Mouse (Mus musculus) heart, postnatal 0 days (tissue): Measurements from ENCODE around the gene Ccdc102a. TPM values are rescaled to one million over a fixed set of nuclear protein-coding genes. Genes with fewer than 3 reads are reported as not detected.

Source experiments
- ATAC-seq: fragments of 200-750 bp; cut with Nextera tagmentation; 2 replicates; pipeline ENCODE4 v1.8.0; 2017; ENCODE audit warnings: low read depth, moderate number of reproducible peaks, moderate library complexity; ENCODE audit not compliant: insufficient read depth
- DNase-seq: peaks from one replicate; pipeline ENCODE4 v3.0.0-alpha.2; 2016; ENCODE audit warnings: low spot score
- H3K27ac ChIP-seq: fragments of 300-500 bp; sonication (generic); 2 replicates; pipeline ENCODE4 v1.5.1; 2014; ENCODE audit warnings: low read depth, mild to moderate bottlenecking
- H3K27me3 ChIP-seq: fragments of 300-500 bp; sonication (generic); 2 replicates; pipeline ENCODE4 v1.6.1; 2014; ENCODE audit warnings: low read length, mixed read lengths; ENCODE audit not compliant: control insufficient read depth, insufficient read depth
- H3K36me3 ChIP-seq: fragments of 300-500 bp; sonication (generic); replicated peaks from 2 replicates; pipeline ENCODE4 v1.6.1; 2014; ENCODE audit warnings: low read length, mixed read lengths; ENCODE audit not compliant: control insufficient read depth, insufficient read depth
- H3K4me1 ChIP-seq: fragments of 300-500 bp; sonication (generic); 2 replicates; pipeline ENCODE4 v1.6.1; 2014; ENCODE audit warnings: antibody characterized with exemption; ENCODE audit not compliant: control insufficient read depth, insufficient read depth
- H3K4me2 ChIP-seq: fragments of 300-500 bp; sonication (generic); 2 replicates; pipeline ENCODE4 v1.6.1; 2014; ENCODE audit warnings: low read depth, mild to moderate bottlenecking, low read length, moderate library complexity
- H3K4me3 ChIP-seq: fragments of 300-500 bp; sonication (generic); 2 replicates; pipeline ENCODE4 v1.5.1; 2014; ENCODE audit warnings: low read depth, low read length
- H3K9ac ChIP-seq: fragments of 300-500 bp; sonication (generic); replicated peaks from 2 replicates; pipeline ENCODE4 v1.6.1; 2014; ENCODE audit warnings: low read depth, low read length, mixed read lengths
- H3K9me3 ChIP-seq: fragments of 300-500 bp; sonication (generic); replicated peaks from 2 replicates; pipeline ENCODE4 v1.6.1; 2016; ENCODE audit warnings: low read length; ENCODE audit not compliant: control insufficient read depth
- CTCF ChIP-seq: IDR thresholded peaks from 2 replicates; pipeline ENCODE4 v1.5.1; 2016; ENCODE audit warnings: antibody characterized with exemption, control low read depth, low read depth
- EP300 ChIP-seq: IDR thresholded peaks from 2 replicates; pipeline ENCODE4 v1.6.1; 2016; ENCODE audit warnings: antibody characterized with exemption, low read depth
- WGBS: fragments of 180-500 bp; shearing (Covaris S2); extraction: QIAGEN DNeasy Blood & Tissue Kit; methylation state at CpG from one replicate; pipeline ENCODE4 v1.1.7; 2014; 5-methylcytosine and 5-hydroxymethylcytosine counted together
- polyA plus RNA-seq: library from polyadenylated mRNA; unstranded; fragments of >200 nt; fragmentation: Nextera tagmentation; extraction: Ambion mirVana; gene quantifications from 2 replicates; pipeline ENCODE4 v1.2.1, GENCODE M21; 2015
- total RNA-seq: library from RNA; depleted of rRNA; stranded (reverse); fragments of >200 nt; gene quantifications from 2 replicates; pipeline ENCODE4 v1.2.3, GENCODE M21; 2014; ENCODE audit warnings: low replicate concordance

Ccdc102a gene
- total and polyA plus RNA-seq, 2 experiments from 2014 or later: 10.1 to 12.4 TPM

GRCm38 (mm10) chr8:94952086-94952485, 34.2 kb upstream of the Ccdc102a start:
- WGBS: 47% methylated on average over 5 of the region's 5 CpGs
- H3K9me3 ChIP-seq: no peaks in the 10 kb centered on the region
- DNase-seq (no peak), ATAC-seq (no peak)
- no peaks in the 10 kb centered on the region for H3K27me3 ChIP-seq
- H3K4me1 ChIP-seq: peaks cover 16% of the 10 kb centered on the region
- no peak overlapping the region for H3K4me3 ChIP-seq
- no peaks in the 10 kb centered on the region for H3K36me3 ChIP-seq
- TF ChIP-seq CTCF (no peak), EP300 (no peak)
- H3K27ac ChIP-seq: no peak overlapping the region
- H3K4me2 ChIP-seq: no peak overlapping the region
- H3K9ac ChIP-seq: no peak overlapping the region

DNA sequence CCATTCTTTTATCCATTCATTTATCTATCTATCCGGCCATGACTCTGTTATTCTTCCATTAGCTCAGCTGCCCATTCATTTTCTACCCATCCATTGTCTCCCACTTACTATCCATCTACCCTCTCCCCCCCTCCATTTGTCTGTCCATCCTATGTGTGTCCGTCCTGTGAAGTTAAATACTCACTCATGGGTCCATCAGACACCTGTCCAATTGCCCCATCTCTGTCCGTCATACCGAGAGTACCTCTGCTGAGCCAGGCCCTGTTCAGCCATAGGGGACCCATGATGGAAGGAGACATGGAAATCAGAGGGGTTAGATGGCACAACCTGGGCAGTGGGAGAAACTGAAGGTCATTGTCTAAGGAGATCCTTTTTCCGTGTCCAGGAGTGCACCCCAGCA, 32.6 kb upstream of the Ccdc102a start:
- H3K4me1 ChIP-seq: peaks cover 16% of the 10 kb centered on the region
- no peak overlapping the region for H3K4me3 ChIP-seq
- no peaks in the 10 kb centered on the region for H3K27me3 ChIP-seq
- H3K9ac ChIP-seq: no peak overlapping the region
- WGBS: 75% methylated on average over 5 of the region's 5 CpGs
- H3K36me3 ChIP-seq: no peaks in the 10 kb centered on the region
- ATAC-seq: no peak
- H3K27ac ChIP-seq: no peak overlapping the region
- H3K4me2 ChIP-seq: no peak overlapping the region
- DNase-seq: no peak
- no peaks in the 10 kb centered on the region for H3K9me3 ChIP-seq
- TF ChIP-seq CTCF (no peak), EP300 (no peak)

- TF ChIP-seq EP300 (no peak), CTCF (peak; percentile 99)
- no peak overlapping the region for H3K27ac ChIP-seq
- H3K4me2 ChIP-seq: no peak overlapping the region
- H3K4me3 ChIP-seq: no peak overlapping the region
- H3K9me3 ChIP-seq: no peaks in the 10 kb centered on the region
- 17% methylated on average over 4 of the region's 4 CpGs for WGBS
- H3K9ac ChIP-seq: no peak overlapping the region
- ATAC-seq: 0 out of 2 replicates have a peak, but pooled peaks have one; percentile 39
- DNase-seq: peak; percentile 79
- H3K4me1 ChIP-seq: peaks cover 15% of the 10 kb centered on the region
- H3K36me3 ChIP-seq: no peaks in the 10 kb centered on the region
- H3K27me3 ChIP-seq: no peaks in the 10 kb centered on the region
Measured at GRCm38 (mm10) chr8:94950046-94950445, 32.1 kb upstream of the Ccdc102a start.

GRCm38 (mm10) chr8:94949010-94949409, 31.1 kb upstream of the Ccdc102a start:
- Histone ChIP-seq H3K4me1 (peaks cover 6% of the 10 kb centered on the region), H3K9me3 (no peaks in the 10 kb centered on the region), H3K4me2 (no peak overlapping the region), H3K4me3 (no peak overlapping the region), H3K36me3 (no peaks in the 10 kb centered on the region), H3K9ac (no peak overlapping the region), H3K27me3 (no peaks in the 10 kb centered on the region), H3K27ac (no peak overlapping the region)
- TF ChIP-seq CTCF: no peak
- TF ChIP-seq EP300: no peak
- ATAC-seq (no peak), DNase-seq (no peak)
- WGBS: 82% methylated on average over 4 of the region's 4 CpGs

DNA sequence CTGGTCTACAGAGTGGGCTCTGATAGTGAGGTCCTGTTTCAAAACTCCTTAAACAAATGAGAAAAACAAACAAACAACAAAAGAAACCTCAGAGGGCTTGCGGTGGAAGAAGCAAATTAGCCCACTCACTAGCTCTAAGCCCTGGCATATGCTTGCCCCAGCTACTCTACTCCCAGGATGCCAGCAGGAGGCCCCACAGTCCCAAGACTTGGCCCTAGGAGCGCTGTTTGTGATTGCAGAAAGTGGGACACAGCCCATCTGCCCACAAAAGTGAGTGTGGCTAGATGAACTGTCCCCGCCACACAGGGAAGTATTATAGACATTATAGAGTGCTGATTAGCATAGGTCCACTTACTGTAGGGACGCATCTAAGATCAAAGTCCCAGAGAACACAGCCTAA, 30.5 kb upstream of the Ccdc102a start:
- Histone ChIP-seq H3K4me2 (no peak overlapping the region), H3K27ac (no peak overlapping the region), H3K9ac (no peak overlapping the region), H3K27me3 (no peaks in the 10 kb centered on the region), H3K4me3 (no peak overlapping the region), H3K9me3 (no peaks in the 10 kb centered on the region), H3K36me3 (no peaks in the 10 kb centered on the region), H3K4me1 (0 out of 2 replicates have a peak, but pooled peaks cover under 1% of the 10 kb centered on the region)
- ATAC-seq (no peak), DNase-seq (no peak)
- no peak for TF ChIP-seq CTCF
- TF ChIP-seq EP300: no peak
- 72% methylated on average over 4 of the region's 4 CpGs for WGBS

- Histone ChIP-seq H3K4me3 (no peak overlapping the region), H3K36me3 (no peaks in the 10 kb centered on the region), H3K9ac (no peak overlapping the region), H3K4me1 (no peaks in the 10 kb centered on the region), H3K27me3 (peaks cover 9% of the 10 kb centered on the region), H3K27ac (no peak overlapping the region), H3K4me2 (no peak overlapping the region), H3K9me3 (no peaks in the 10 kb centered on the region)
- ATAC-seq (no peak), DNase-seq (no peak)
- TF ChIP-seq CTCF (no peak), EP300 (no peak)
- 55% methylated on average over 6 of the region's 6 CpGs for WGBS
Measured at GRCm38 (mm10) chr8:94945185-94945584, 27.3 kb upstream of the Ccdc102a start.
